Mouse (Mus musculus) spleen, adult 2 months (tissue): ENCODE results near the gene Sult1c2.

ENCODE experiments used
- CTCF ChIP-seq: fragments of 200-500 bp; IDR thresholded peaks from 2 replicates; pipeline ENCODE4 v1.5.1; 2011; ENCODE audit warnings: mild to moderate bottlenecking, inconsistent platforms; ENCODE audit not compliant: insufficient read depth, insufficient read length, insufficient replicate concordance; ENCODE audit errors: extremely low read depth
- POLR2A ChIP-seq: fragments of 200-500 bp; IDR thresholded peaks from 2 replicates; pipeline ENCODE4 v1.6.1; 2011; ENCODE audit warnings: low read depth, low read length, inconsistent platforms

DNA sequence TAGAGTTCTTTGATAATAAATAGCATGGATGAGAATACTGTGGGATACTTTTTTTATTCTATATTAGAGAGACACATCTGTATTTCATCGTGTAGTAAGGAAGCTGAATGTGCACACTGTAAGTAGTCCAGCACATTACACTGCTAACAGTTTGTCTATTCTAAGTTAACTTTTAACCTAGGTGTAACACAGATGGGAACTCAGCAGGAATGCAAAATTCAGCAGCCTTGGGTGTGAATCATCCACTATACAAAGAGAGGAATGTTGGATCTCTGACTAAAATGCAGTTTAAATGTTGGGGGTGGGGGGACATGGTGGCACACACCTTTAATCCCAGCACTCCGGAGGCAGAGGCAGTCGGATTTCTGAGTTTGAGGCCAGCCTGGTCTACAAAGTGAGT lies 26.1 kb upstream of the Sult1c2 start:
- TF ChIP-seq POLR2A = no peak
- TF ChIP-seq CTCF = no peak
